Mouse (Mus musculus) embryonic facial prominence, embryonic 15.5 days (tissue): ENCODE results near the gene Xrcc2. TPM values are rescaled to one million over a fixed set of nuclear protein-coding genes. Genes with fewer than 3 reads are reported as not detected.
A peak's percentile ranks its signal among the peaks of the same experiment; 100 is the strongest.

Experiments
- ATAC-seq: fragments of 200-750 bp; cut with Nextera tagmentation; 2 replicates; pipeline ENCODE4 v1.8.0; 2017; ENCODE audit warnings: low read depth, moderate TSS enrichment; ENCODE audit not compliant: insufficient number of reproducible peaks, low FRiP score, low TSS enrichment
- H3K27ac ChIP-seq: fragments of 300-500 bp; sonication (generic); replicated peaks from 2 replicates; pipeline ENCODE4 v1.5.1; 2015; ENCODE audit warnings: mild to moderate bottlenecking, inconsistent platforms
- H3K27me3 ChIP-seq: fragments of 300-500 bp; sonication (generic); 2 replicates; pipeline ENCODE4 v1.6.1; 2015; ENCODE audit warnings: inconsistent platforms
- H3K36me3 ChIP-seq: fragments of 300-500 bp; sonication (generic); 2 replicates; pipeline ENCODE4 v1.6.1; 2015; ENCODE audit warnings: mild to moderate bottlenecking, inconsistent platforms
- H3K4me1 ChIP-seq: fragments of 300-500 bp; sonication (generic); 2 replicates; pipeline ENCODE4 v1.6.1; 2015; ENCODE audit warnings: inconsistent platforms
- H3K4me2 ChIP-seq: fragments of 300-500 bp; sonication (generic); replicated peaks from 2 replicates; pipeline ENCODE4 v1.6.1; 2015; ENCODE audit warnings: mild to moderate bottlenecking, inconsistent platforms
- H3K4me3 ChIP-seq: fragments of 300-500 bp; sonication (generic); replicated peaks from 2 replicates; pipeline ENCODE4 v1.5.1; 2015; ENCODE audit warnings: mild to moderate bottlenecking, inconsistent platforms
- H3K9ac ChIP-seq: fragments of 300-500 bp; sonication (generic); 2 replicates; pipeline ENCODE4 v1.6.1; 2015; ENCODE audit warnings: inconsistent platforms
- H3K9me3 ChIP-seq: fragments of 300-500 bp; sonication (generic); replicated peaks from 2 replicates; pipeline ENCODE4 v1.6.1; 2016; ENCODE audit warnings: inconsistent platforms
- WGBS: fragments of 180-500 bp; shearing (Covaris S2); methylation state at CpG from one replicate; pipeline ENCODE4 v1.1.7; 2015; 5-methylcytosine and 5-hydroxymethylcytosine counted together
- polyA plus RNA-seq: library from polyadenylated mRNA; unstranded; fragments of >200 nt; fragmentation: Nextera tagmentation; extraction: Ambion mirVana; gene quantifications from 2 replicates; pipeline ENCODE4 v1.2.1, GENCODE M21; 2015

The Xrcc2 gene
- polyA plus RNA-seq, 1 experiment from 2014 or later, result 10.3 TPM

GRCm38 (mm10) chr5:25666684-25667083 is 38.9 kb downstream of the Xrcc2 start:
- 68% methylated on average over 9 of the region's 9 CpGs for WGBS
- ATAC-seq, result no peak

GRCm38 (mm10) chr5:25666108-25666507 is 39.5 kb downstream of the Xrcc2 start:
- no peak overlapping the region for H3K9ac ChIP-seq
- no peaks in the 10 kb centered on the region for H3K36me3 ChIP-seq
- H3K4me3 ChIP-seq, result no peak overlapping the region
- H3K4me1 ChIP-seq, result peaks cover 9% of the 10 kb centered on the region
- WGBS, result 25% methylated on average over 4 of the region's 4 CpGs
- H3K4me2 ChIP-seq, result no peak overlapping the region
- H3K9me3 ChIP-seq, result no peaks in the 10 kb centered on the region
- H3K27ac ChIP-seq, result 0 out of 2 replicates have a peak overlapping the region, but pooled peaks have one; percentile 44
- ATAC-seq, result peak; percentile 79
- H3K27me3 ChIP-seq, result no peaks in the 10 kb centered on the region

More at GRCm38 (mm10) chr5:25666684-25667083, 38.9 kb downstream of the Xrcc2 start:
- no peak overlapping the region for H3K4me3 ChIP-seq
- no peak overlapping the region for H3K9ac ChIP-seq
- H3K4me1 ChIP-seq, result peaks cover 9% of the 10 kb centered on the region
- no peak overlapping the region for H3K4me2 ChIP-seq
- H3K9me3 ChIP-seq, result no peaks in the 10 kb centered on the region
- no peaks in the 10 kb centered on the region for H3K36me3 ChIP-seq
- H3K27ac ChIP-seq, result 0 out of 2 replicates have a peak overlapping the region, but pooled peaks have one; percentile 44
- no peaks in the 10 kb centered on the region for H3K27me3 ChIP-seq

- H3K9ac ChIP-seq, result no peak overlapping the region
- H3K4me2 ChIP-seq, result no peak overlapping the region
- WGBS, result 44% methylated on average over 10 of the region's 10 CpGs
- H3K9me3 ChIP-seq, result no peaks in the 10 kb centered on the region
- no peaks in the 10 kb centered on the region for H3K36me3 ChIP-seq
- H3K4me1 ChIP-seq, result peaks cover 9% of the 10 kb centered on the region
- no peak for ATAC-seq
- H3K4me3 ChIP-seq, result no peak overlapping the region
- H3K27me3 ChIP-seq, result no peaks in the 10 kb centered on the region
- no peak overlapping the region for H3K27ac ChIP-seq
These were observed 40.1 kb downstream of the Xrcc2 start for GRCm38 (mm10) chr5:25665516-25665915.

- H3K4me1 ChIP-seq, result peaks cover 9% of the 10 kb centered on the region
- no peaks in the 10 kb centered on the region for H3K36me3 ChIP-seq
- no peaks in the 10 kb centered on the region for H3K27me3 ChIP-seq
- H3K9ac ChIP-seq, result no peak overlapping the region
- no peak overlapping the region for H3K4me2 ChIP-seq
- 79% methylated on average over 2 of the region's 2 CpGs for WGBS
- H3K4me3 ChIP-seq, result no peak overlapping the region
- H3K9me3 ChIP-seq, result no peaks in the 10 kb centered on the region
- no peak for ATAC-seq
- H3K27ac ChIP-seq, result no peak overlapping the region
These were observed 42.5 kb downstream of the Xrcc2 start for GRCm38 (mm10) chr5:25663165-25663564.

- peaks cover 6% of the 10 kb centered on the region; the same call in 1 of the 2 replicates for H3K4me1 ChIP-seq
- H3K27me3 ChIP-seq, result no peaks in the 10 kb centered on the region
- 13% methylated on average over 14 of the region's 14 CpGs for WGBS
- no peak for ATAC-seq
- H3K4me2 ChIP-seq, result peak overlapping the region; percentile 35
- H3K9me3 ChIP-seq, result no peaks in the 10 kb centered on the region
- no peaks in the 10 kb centered on the region for H3K36me3 ChIP-seq
- no peak overlapping the region for H3K27ac ChIP-seq
- H3K4me3 ChIP-seq, result peak overlapping the region; percentile 7; the same call in 1 of the 2 replicates
- H3K9ac ChIP-seq, result no peak overlapping the region
These were observed 51.0 kb downstream of the Xrcc2 start for GRCm38 (mm10) chr5:25654578-25654987.

- H3K4me3 ChIP-seq, result no peak overlapping the region
- no peak overlapping the region for H3K27ac ChIP-seq
- H3K9me3 ChIP-seq, result no peaks in the 10 kb centered on the region
- no peaks in the 10 kb centered on the region for H3K27me3 ChIP-seq
- no peaks in the 10 kb centered on the region for H3K36me3 ChIP-seq
- no peak overlapping the region for H3K9ac ChIP-seq
- no peak overlapping the region for H3K4me2 ChIP-seq
- WGBS, result 34% methylated on average over 3 of the region's 3 CpGs
- H3K4me1 ChIP-seq, result peaks cover 6% of the 10 kb centered on the region; the same call in 1 of the 2 replicates
- ATAC-seq, result no peak
These were observed 52.2 kb downstream of the Xrcc2 start for GRCm38 (mm10) chr5:25653377-25653776.

- Histone ChIP-seq H3K27me3 (no peaks in the 10 kb centered on the region), H3K4me3 (no peak overlapping the region), H3K9me3 (no peaks in the 10 kb centered on the region), H3K36me3 (no peaks in the 10 kb centered on the region), H3K4me2 (no peak overlapping the region), H3K9ac (no peak overlapping the region), H3K4me1 (peaks cover 6% of the 10 kb centered on the region; the same call in 1 of the 2 replicates), H3K27ac (no peak overlapping the region)
- WGBS, result 86% methylated on average over 7 of the region's 7 CpGs
- no peak for ATAC-seq
These were observed 53.2 kb downstream of the Xrcc2 start for GRCm38 (mm10) chr5:25652435-25652834.

- Histone ChIP-seq H3K4me2 (no peak overlapping the region), H3K27ac (no peak overlapping the region), H3K4me1 (peaks cover 6% of the 10 kb centered on the region; the same call in 1 of the 2 replicates), H3K9ac (no peak overlapping the region), H3K27me3 (no peaks in the 10 kb centered on the region), H3K9me3 (no peaks in the 10 kb centered on the region), H3K36me3 (no peaks in the 10 kb centered on the region), H3K4me3 (no peak overlapping the region)
- WGBS, result 51% methylated on average over 8 of the region's 8 CpGs
- ATAC-seq, result no peak
These were observed 59.8 kb downstream of the Xrcc2 start for GRCm38 (mm10) chr5:25645661-25646364.

GRCm38 (mm10) chr5:25644509-25644908 is 61.1 kb downstream of the Xrcc2 start:
- no peak for ATAC-seq

GRCm38 (mm10) chr5:25642741-25643140 is 62.9 kb downstream of the Xrcc2 start:
- 76% methylated on average over 1 of the region's 1 CpGs for WGBS
- no peak for ATAC-seq
- H3K9ac ChIP-seq, result no peak overlapping the region

More at GRCm38 (mm10) chr5:25644509-25644908, 61.1 kb downstream of the Xrcc2 start:
- H3K9me3 ChIP-seq, result no peaks in the 10 kb centered on the region
- 95% methylated on average over 2 of the region's 2 CpGs for WGBS
- H3K27ac ChIP-seq, result no peak overlapping the region
- H3K4me1 ChIP-seq, result peaks cover 6% of the 10 kb centered on the region; the same call in 1 of the 2 replicates
- no peak overlapping the region for H3K9ac ChIP-seq
- no peaks in the 10 kb centered on the region for H3K27me3 ChIP-seq
- H3K36me3 ChIP-seq, result no peaks in the 10 kb centered on the region
- H3K4me3 ChIP-seq, result no peak overlapping the region
- no peak overlapping the region for H3K4me2 ChIP-seq

More at GRCm38 (mm10) chr5:25642741-25643140, 62.9 kb downstream of the Xrcc2 start:
- no peak overlapping the region for H3K4me2 ChIP-seq
- H3K4me1 ChIP-seq, result peaks cover 6% of the 10 kb centered on the region; the same call in 1 of the 2 replicates
- no peaks in the 10 kb centered on the region for H3K36me3 ChIP-seq
- no peaks in the 10 kb centered on the region for H3K9me3 ChIP-seq
- no peak overlapping the region for H3K27ac ChIP-seq
- H3K4me3 ChIP-seq, result no peak overlapping the region
- no peaks in the 10 kb centered on the region for H3K27me3 ChIP-seq
